Mouse (Mus musculus) MEL (cell line): ENCODE results near the gene Hdx. TPM values are rescaled to one million over a fixed set of nuclear protein-coding genes. Genes with fewer than 3 reads are reported as not detected.
A peak's percentile ranks its signal among the peaks of the same experiment; 100 is the strongest.

ENCODE experiments used
- DNase-seq: peaks from one replicate; pipeline ENCODE4 v3.0.0; 2011; ENCODE audit warnings: low read depth, low spot score
- H3K27ac ChIP-seq: 2 replicates; pipeline ENCODE4 v1.5.1; 2012; ENCODE audit warnings: low read depth, mild to moderate bottlenecking, control low read depth, low read length, moderate library complexity; ENCODE audit not compliant: control insufficient read depth
- H3K27me3 ChIP-seq, 2 experiments: fragments of 150-350 bp in 1 of 2; sonication (generic) in 1 of 2; 2 replicates each; pipeline ENCODE4 v1.6.1; 2012; ENCODE audit warnings: low read length in 2 of 2, mild to moderate bottlenecking in 2 of 2, improper control_type of control experiment in 1 of 2, moderate library complexity in 1 of 2; ENCODE audit not compliant: insufficient read depth in 2 of 2, control insufficient read depth in 1 of 2
- H3K36me3 ChIP-seq, 2 experiments: 2 replicates each; pipeline ENCODE4 v1.6.1; 2012 to 2014; ENCODE audit warnings: low read length in 2 of 2, improper control_type of control experiment in 1 of 2, inconsistent platforms in 1 of 2, mild to moderate bottlenecking in 1 of 2; ENCODE audit not compliant: insufficient read depth in 2 of 2, control insufficient read depth in 1 of 2
- H3K4me1 ChIP-seq, 2 experiments: fragments of 150-350 bp in 1 of 2; sonication (generic) in 1 of 2; 2 replicates each; pipeline ENCODE4 v1.6.1; 2012; ENCODE audit warnings: low read length in 2 of 2, improper control_type of control experiment in 1 of 2, mild to moderate bottlenecking in 1 of 2; ENCODE audit not compliant: insufficient read depth in 2 of 2, control insufficient read depth in 1 of 2
- H3K4me3 ChIP-seq, 2 experiments: fragments of 150-350 bp in 1 of 2; sonication (generic) in 1 of 2; 2 replicates each; pipeline ENCODE4 v1.5.1; 2012; ENCODE audit warnings: low read depth in 2 of 2, low read length in 2 of 2, mild to moderate bottlenecking in 2 of 2, moderate library complexity in 2 of 2, control low read depth in 1 of 2, improper control_type of control experiment in 1 of 2; ENCODE audit not compliant: control insufficient read depth in 1 of 2, insufficient read depth in 1 of 2
- H3K79me2 ChIP-seq: 2 replicates; pipeline ENCODE4 v1.6.1; 2012; ENCODE audit warnings: mild to moderate bottlenecking, low read length, moderate library complexity; ENCODE audit not compliant: control insufficient read depth, poor library complexity, insufficient read depth
- H3K9ac ChIP-seq: 2 replicates; pipeline ENCODE4 v1.6.1; 2012; ENCODE audit warnings: low read depth, mild to moderate bottlenecking, control low read depth, low read length, moderate library complexity; ENCODE audit not compliant: control insufficient read depth, poor library complexity, severe bottlenecking
- H3K9me3 ChIP-seq: fragments of 150-350 bp; sonication (generic); replicated peaks from 2 replicates; pipeline ENCODE4 v1.6.1; 2012; ENCODE audit warnings: mild to moderate bottlenecking, low read length, improper control_type of control experiment, moderate library complexity; ENCODE audit not compliant: insufficient read depth
- CHD1 ChIP-seq: IDR thresholded peaks from 2 replicates; pipeline ENCODE4 v1.6.1; 2012; ENCODE audit warnings: low read depth, mild to moderate bottlenecking, inconsistent platforms, low read length, improper control_type of control experiment
- CTCF ChIP-seq, 3 experiments: IDR thresholded peaks in 2 of 3; conservative IDR thresholded peaks in 1 of 3; 2 replicates each; pipeline ENCODE4 v1.5.1; 2011 to 2012; ENCODE audit warnings: low read length in 3 of 3, low read depth in 2 of 3, mild to moderate bottlenecking in 2 of 3, improper control_type of control experiment in 1 of 3, inconsistent platforms in 1 of 3, mixed read lengths in 1 of 3, moderate library complexity in 1 of 3; ENCODE audit not compliant: control insufficient read depth in 1 of 3, insufficient read depth in 1 of 3, poor library complexity in 1 of 3, severe bottlenecking in 1 of 3
- E2F4 ChIP-seq: IDR thresholded peaks from 2 replicates; pipeline ENCODE4 v1.6.1; 2011; ENCODE audit warnings: low read depth, low read length, improper control_type of control experiment, borderline replicate concordance
- EP300 ChIP-seq, 2 experiments: IDR thresholded peaks; 2 replicates each; pipeline ENCODE4 v1.6.1; 2011; ENCODE audit warnings: improper control_type of control experiment in 2 of 2, low read length in 2 of 2, low read depth in 1 of 2, mild to moderate bottlenecking in 1 of 2
- GABPA ChIP-seq: IDR thresholded peaks from 2 replicates; pipeline ENCODE4 v1.6.1; 2012; ENCODE audit warnings: low read depth, mild to moderate bottlenecking, inconsistent platforms, low read length, improper control_type of control experiment, moderate library complexity
- HCFC1 ChIP-seq: IDR thresholded peaks from 2 replicates; pipeline ENCODE4 v1.6.1; 2012; ENCODE audit warnings: low read depth, mild to moderate bottlenecking, inconsistent platforms, low read length, improper control_type of control experiment, moderate library complexity
- KAT2A ChIP-seq: conservative IDR thresholded peaks from 2 replicates; pipeline ENCODE4 v1.6.1; 2012; ENCODE audit warnings: low read depth, low read length, improper control_type of control experiment, inconsistent platforms
- MAX ChIP-seq: IDR thresholded peaks from 2 replicates; pipeline ENCODE4 v1.6.1; 2011; ENCODE audit warnings: low read length, improper control_type of control experiment
- MEF2A ChIP-seq: IDR thresholded peaks from 2 replicates; pipeline ENCODE4 v1.6.1; 2014; ENCODE audit warnings: low read depth, mild to moderate bottlenecking, inconsistent platforms, low read length, improper control_type of control experiment; ENCODE audit not compliant: poor library complexity, insufficient replicate concordance, severe bottlenecking; ENCODE audit errors: extremely low read depth
- MYC ChIP-seq: IDR thresholded peaks from 2 replicates; pipeline ENCODE4 v1.6.1; 2011; ENCODE audit warnings: low read depth, mild to moderate bottlenecking, low read length, improper control_type of control experiment, moderate library complexity
- POLR2A ChIP-seq, 2 experiments: IDR thresholded peaks; 2 replicates each; pipeline ENCODE4 v1.6.1; 2011 to 2012; ENCODE audit warnings: low read length in 2 of 2, mild to moderate bottlenecking in 2 of 2, control low read depth in 1 of 2, improper control_type of control experiment in 1 of 2, low read depth in 1 of 2, moderate library complexity in 1 of 2; ENCODE audit not compliant: control insufficient read depth in 1 of 2, insufficient read depth in 1 of 2, poor library complexity in 1 of 2
- POLR2AphosphoS5 ChIP-seq: IDR thresholded peaks from 2 replicates; pipeline ENCODE4 v1.6.1; 2012; ENCODE audit warnings: low read depth, borderline replicate concordance, mild to moderate bottlenecking, inconsistent platforms, low read length, moderate library complexity, mixed read lengths
- RAD21 ChIP-seq: IDR thresholded peaks from 2 replicates; pipeline ENCODE4 v1.6.1; 2011; ENCODE audit warnings: mild to moderate bottlenecking, low read depth, low read length, improper control_type of control experiment
- RCOR1 ChIP-seq: IDR thresholded peaks from 2 replicates; pipeline ENCODE4 v1.6.1; 2012; ENCODE audit warnings: low read depth, mild to moderate bottlenecking, inconsistent platforms, low read length, improper control_type of control experiment
- SMC3 ChIP-seq: IDR thresholded peaks from 2 replicates; pipeline ENCODE4 v1.6.1; 2011; ENCODE audit warnings: low read depth, low read length, improper control_type of control experiment
- TAL1 ChIP-seq: IDR thresholded peaks from 2 replicates; pipeline ENCODE4 v1.6.1; 2012; ENCODE audit warnings: mild to moderate bottlenecking, inconsistent platforms, low read length, moderate library complexity, mixed read lengths
- TBP ChIP-seq: IDR thresholded peaks from 2 replicates; pipeline ENCODE4 v1.8.0; 2011; ENCODE audit warnings: low read depth, low read length, improper control_type of control experiment
- TCF12 ChIP-seq: IDR thresholded peaks from 2 replicates; pipeline ENCODE4 v1.6.1; 2014; ENCODE audit warnings: low read depth, mild to moderate bottlenecking, inconsistent platforms, low read length, improper control_type of control experiment, moderate library complexity
- USF1 ChIP-seq: IDR thresholded peaks from 2 replicates; pipeline ENCODE4 v1.6.1; 2014; ENCODE audit warnings: low read depth, mild to moderate bottlenecking, inconsistent platforms, low read length, improper control_type of control experiment, moderate library complexity
- ZC3H11A ChIP-seq: IDR thresholded peaks from 2 replicates; pipeline ENCODE4 v1.6.1; 2012; ENCODE audit warnings: low read depth, mild to moderate bottlenecking, inconsistent platforms, low read length, improper control_type of control experiment
- ZKSCAN1 ChIP-seq: IDR thresholded peaks from 2 replicates; pipeline ENCODE4 v1.6.1; 2012; ENCODE audit warnings: low read depth, mild to moderate bottlenecking, inconsistent platforms, low read length, improper control_type of control experiment, moderate library complexity
- ZNF384 ChIP-seq: IDR thresholded peaks from 2 replicates; pipeline ENCODE4 v1.6.1; 2012; ENCODE audit warnings: low read depth, mild to moderate bottlenecking, inconsistent platforms, low read length, improper control_type of control experiment
- polyA plus RNA-seq, 2 experiments: library from polyadenylated mRNA; stranded (reverse) in 1 of 2; unstranded in 1 of 2; fragments of >175 nt in 1 of 2; fragments of >200 nt in 1 of 2; gene quantifications; 2 replicates each; pipeline versions ENCODE4 v1.2.1 to v1.2.4; 2012; ENCODE audit warnings: low replicate concordance in 2 of 2, low read depth in 1 of 2; ENCODE audit not compliant: insufficient read length in 2 of 2, insufficient read depth in 1 of 2, missing spikeins in 1 of 2
- total RNA-seq: library from RNA; depleted of rRNA; stranded (reverse); fragments of 300-350 nt; gene quantifications from 2 replicates; pipeline ENCODE4 v1.2.3, GENCODE M21; 2012; rRNA removed

The Hdx gene
- total RNA-seq (not detected in 2 replicates), polyA plus RNA-seq (not detected)

DNA sequence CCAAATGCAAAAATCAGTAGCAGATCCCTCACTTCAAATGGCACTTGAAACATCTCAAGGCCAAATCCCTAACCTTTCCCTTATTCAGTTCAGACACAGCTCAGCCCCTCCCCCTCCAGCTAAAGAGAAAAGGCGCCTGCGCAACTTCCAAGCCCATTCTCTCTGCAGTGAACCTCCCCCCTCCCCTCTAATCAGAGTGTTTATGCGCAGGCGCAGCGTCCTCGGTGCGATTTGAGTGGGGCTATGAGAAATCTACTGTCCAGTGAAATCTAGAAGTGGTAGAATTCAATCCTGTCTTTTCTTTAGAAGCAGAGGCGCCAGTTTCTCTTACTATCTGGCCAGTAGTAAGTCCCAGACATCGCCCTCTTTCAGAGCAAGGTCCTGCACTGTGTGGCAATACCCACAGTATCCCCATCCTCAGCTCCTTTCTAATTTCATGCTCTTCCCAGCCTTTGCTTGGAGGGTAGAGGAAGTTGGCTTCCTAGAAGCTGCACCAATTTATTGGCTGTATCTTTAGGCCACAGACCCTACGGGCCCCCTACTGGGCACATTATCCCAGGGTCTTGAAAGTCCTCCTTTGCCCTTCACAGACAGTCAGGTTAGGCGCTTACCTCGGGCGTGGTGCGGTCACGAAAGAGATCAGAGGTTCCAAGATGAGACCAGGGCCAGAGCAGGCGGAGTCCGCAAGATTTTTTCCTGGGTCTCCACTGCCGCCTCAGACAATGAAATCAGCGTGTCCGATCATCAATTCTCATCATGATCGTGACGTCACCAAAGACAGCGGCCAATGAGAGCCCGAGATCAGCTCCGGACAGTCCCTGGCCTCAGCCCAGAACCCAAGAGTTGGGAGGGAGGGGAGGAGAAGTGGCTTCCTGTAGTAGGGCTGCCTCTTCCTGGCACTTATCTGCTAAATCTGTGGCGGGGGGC is at the start of gene Hdx:
TSS of gene Hdx (minus strand) at position 724 of the 927 bp plus-strand sequence.
- DNase-seq, result no peak
- H3K36me3 ChIP-seq, result no peaks in the 10 kb centered on the region
- no peak within 1 kb of the TSS for H3K4me3 ChIP-seq
- no peaks in the 10 kb centered on the region for H3K79me2 ChIP-seq
- no peaks in the 10 kb centered on the region for H3K27me3 ChIP-seq
- H3K4me1 ChIP-seq, result no peaks in the 10 kb centered on the region
- H3K27ac ChIP-seq, result no peak within 1 kb of the TSS
- no peak within 1 kb of the TSS for H3K9ac ChIP-seq
- TF ChIP-seq USF1, result no peak
- TF ChIP-seq HCFC1, result no peak
- TF ChIP-seq MAX, result no peak
- no peak for TF ChIP-seq CTCF (IDR thresholded peaks at IDR 0.05 in 2 of 3, conservative IDR thresholded peaks at IDR 0.05 in 1 of 3; ENCODE audit: control insufficient read depth in 1 of 3, insufficient read depth in 1 of 3, low read depth in 2 of 3, low read length in 3 of 3, poor library complexity in 1 of 3, severe bottlenecking in 1 of 3)
- TF ChIP-seq MYC, result no peak
- TF ChIP-seq SMC3, result no peak
- no peak for TF ChIP-seq CHD1
- no peak for TF ChIP-seq ZNF384
- TF ChIP-seq, all 39 proteins: peak for 0
- H3K9me3 ChIP-seq, result no peaks in the 10 kb centered on the region

DNA sequence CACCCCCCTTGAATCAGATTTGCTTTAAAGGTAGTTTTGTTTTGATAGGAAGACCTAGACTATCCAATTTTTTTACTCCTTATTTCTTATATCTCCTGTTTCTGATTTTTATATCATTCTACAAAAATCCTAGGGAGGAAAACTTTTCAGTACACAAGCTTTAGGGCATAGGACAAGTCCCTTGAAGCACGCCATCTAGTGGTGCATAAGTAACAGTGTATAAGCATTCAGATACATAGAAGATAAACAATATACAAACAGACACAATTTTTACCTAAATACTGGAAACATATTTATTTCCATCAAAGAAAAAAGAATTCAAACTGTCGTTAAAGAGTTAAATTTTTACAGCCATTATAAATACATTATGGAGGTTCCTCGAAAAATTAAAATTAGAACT is 11.2 kb downstream of the Hdx start:
- Histone ChIP-seq H3K9me3 (no peaks in the 10 kb centered on the region), H3K4me1 (peaks cover 0 to 3% of the 10 kb centered on the region in 2 experiments; a peak in 1 of 4 replicates), H3K36me3 (peaks cover 0 to 2% of the 10 kb centered on the region in 2 experiments; a peak in 1 of 4 replicates), H3K27me3 (no peaks in the 10 kb centered on the region), H3K27ac (no peak overlapping the region), H3K4me3 (no peak overlapping the region), H3K9ac (no peak overlapping the region), H3K79me2 (no peaks in the 10 kb centered on the region)
- DNase-seq, result peak; percentile 52
- TF ChIP-seq CTCF (IDR thresholded peaks at IDR 0.05 in 2 of 3, conservative IDR thresholded peaks at IDR 0.05 in 1 of 3; ENCODE audit: control insufficient read depth in 1 of 3, insufficient read depth in 1 of 3, low read depth in 2 of 3, low read length in 3 of 3, poor library complexity in 1 of 3, severe bottlenecking in 1 of 3) (peak; percentile 11 to 75 (median 15); a peak in 3 of 6 replicates), RAD21 (peak; percentile 48), HCFC1 (no peak), SMC3 (peak; percentile 80), ZC3H11A (peak; percentile 32)

DNA sequence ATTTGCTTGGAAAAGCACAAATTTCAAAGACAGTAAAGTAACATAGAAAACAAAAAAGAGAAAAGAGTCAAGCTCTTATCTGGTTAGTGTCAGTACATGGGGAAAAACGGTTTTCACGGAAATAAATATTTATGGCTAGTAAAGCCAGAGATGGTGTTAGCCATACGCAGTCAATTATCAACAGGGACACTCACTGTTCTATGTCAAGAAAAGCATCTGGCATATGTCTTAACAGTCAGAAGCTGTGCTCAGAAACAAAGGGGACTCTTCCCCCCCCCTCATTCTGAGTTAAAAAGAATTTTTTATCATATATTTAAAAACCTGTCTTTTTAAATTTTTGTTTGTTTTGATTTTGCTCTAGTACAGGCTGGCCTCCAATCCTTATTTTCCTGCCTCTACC is 25.2 kb downstream of the Hdx start:
- no peak overlapping the region for H3K9ac ChIP-seq
- H3K4me1 ChIP-seq, result no peaks in the 10 kb centered on the region
- H3K9me3 ChIP-seq, result no peaks in the 10 kb centered on the region
- H3K36me3 ChIP-seq, result no peaks in the 10 kb centered on the region
- no peak for DNase-seq
- H3K27ac ChIP-seq, result no peak overlapping the region
- no peak overlapping the region for H3K4me3 ChIP-seq
- no peaks in the 10 kb centered on the region; a peak in 1 of 4 replicates for H3K27me3 ChIP-seq
- H3K79me2 ChIP-seq, result no peaks in the 10 kb centered on the region
- no peak for TF ChIP-seq GABPA
- no peak for TF ChIP-seq E2F4
- TF ChIP-seq ZKSCAN1, result no peak
- TF ChIP-seq TCF12, result no peak
- TF ChIP-seq SMC3, result no peak
- TF ChIP-seq EP300 (IDR thresholded peaks at IDR 0.05; ENCODE audit: low read depth in 1 of 2, low read length in 2 of 2), result no peak
- no peak for TF ChIP-seq POLR2AphosphoS5
- no peak for TF ChIP-seq CHD1
- no peak for TF ChIP-seq MEF2A
- TF ChIP-seq POLR2A (IDR thresholded peaks at IDR 0.05; ENCODE audit: control insufficient read depth in 1 of 2, insufficient read depth in 1 of 2, low read depth in 1 of 2, low read length in 2 of 2, poor library complexity in 1 of 2), result no peak
- no peak for TF ChIP-seq ZC3H11A
- TF ChIP-seq KAT2A, result no peak
- no peak for TF ChIP-seq TBP
- TF ChIP-seq CTCF (IDR thresholded peaks at IDR 0.05 in 2 of 3, conservative IDR thresholded peaks at IDR 0.05 in 1 of 3; ENCODE audit: control insufficient read depth in 1 of 3, insufficient read depth in 1 of 3, low read depth in 2 of 3, low read length in 3 of 3, poor library complexity in 1 of 3, severe bottlenecking in 1 of 3), result no peak
- no peak for TF ChIP-seq TAL1
- TF ChIP-seq RCOR1, result no peak
